Mouse (Mus musculus): Measurements from ENCODE around the gene Fam173a.
A peak's percentile ranks its signal among the peaks of the same experiment; 100 is the strongest.

The Fam173a gene

GRCm38 (mm10) chr17:25796951-25797369 is 4.3 kb upstream of the Fam173a start, which contains the start of gene Metrn:
Metrn (minus strand) TSS chr17:25797136.
- peak; percentile 97 for DNase-seq

GRCm38 (mm10) chr17:25796211-25796771 is 3.6 kb upstream of the Fam173a start:
- peak; percentile 59 for DNase-seq

- no peak for DNase-seq
Measured at GRCm38 (mm10) chr17:25795609-25796092, 3.0 kb upstream of the Fam173a start, which contains the start of gene AC134908.4. AC134908.4 (minus strand) TSS chr17:25795659.

- no peak for DNase-seq
Measured at GRCm38 (mm10) chr17:25794998-25795397, 2.3 kb upstream of the Fam173a start.

- DNase-seq: no peak
Measured at GRCm38 (mm10) chr17:25794197-25794596, 1.5 kb upstream of the Fam173a start.

- DNase-seq: peak; percentile 89
Measured at GRCm38 (mm10) chr17:25791843-25792527, 716 bp downstream of the Fam173a start.

- DNase-seq: peak; percentile 70
Measured at GRCm38 (mm10) chr17:25791320-25791842, 1.3 kb downstream of the Fam173a start.

GRCm38 (mm10) chr17:25786781-25787504 is 5.8 kb downstream of the Fam173a start:
- DNase-seq: no peak

- DNase-seq: no peak
Measured at GRCm38 (mm10) chr17:25786280-25786679, 6.4 kb downstream of the Fam173a start, which contains the start of gene Ccdc78. Ccdc78 (plus strand) TSS chr17:25786580.

GRCm38 (mm10) chr17:25785281-25785745 is 7.4 kb downstream of the Fam173a start, which contains the start of gene Haghl:
Haghl (minus strand) TSS chr17:25785673.
- peak; percentile 97 for DNase-seq

GRCm38 (mm10) chr17:25783861-25784574 is 8.7 kb downstream of the Fam173a start:
- no peak for DNase-seq

- DNase-seq: no peak
Measured at GRCm38 (mm10) chr17:25783086-25783485, 9.6 kb downstream of the Fam173a start.

- no peak for DNase-seq
Measured at GRCm38 (mm10) chr17:25781339-25781738, 11.4 kb downstream of the Fam173a start.

- DNase-seq: no peak
Measured at GRCm38 (mm10) chr17:25777948-25778347, 14.8 kb downstream of the Fam173a start.

- DNase-seq: no peak
Measured at GRCm38 (mm10) chr17:25775318-25776062, 17.2 kb downstream of the Fam173a start.

- peak; percentile 99 for DNase-seq
Measured at GRCm38 (mm10) chr17:25773549-25774120, 19.1 kb downstream of the Fam173a start, which contains the start of gene Narfl. Narfl (plus strand) TSS chr17:25773776.

GRCm38 (mm10) chr17:25769331-25769730 is 23.4 kb downstream of the Fam173a start:
- DNase-seq: no peak

GRCm38 (mm10) chr17:25765886-25766285 is 26.8 kb downstream of the Fam173a start:
- no peak for DNase-seq

GRCm38 (mm10) chr17:25762591-25762990 is 30.1 kb downstream of the Fam173a start:
- DNase-seq: no peak

GRCm38 (mm10) chr17:25761561-25761970 is 31.1 kb downstream of the Fam173a start:
- no peak for DNase-seq

- DNase-seq: no peak
Measured at GRCm38 (mm10) chr17:25760148-25760547, 32.6 kb downstream of the Fam173a start.

Data from thymus, postnatal 4 days (tissue).